Mouse (Mus musculus) liver, embryonic 14.5 days (tissue): ENCODE results near the gene Zfp574.

Source experiments
- CTCF ChIP-seq: IDR thresholded peaks from 2 replicates; pipeline ENCODE4 v1.5.1; 2016; ENCODE audit warnings: antibody characterized with exemption, low read depth, control low read depth
- EP300 ChIP-seq: IDR thresholded peaks from 2 replicates; pipeline ENCODE4 v1.6.1; 2016; ENCODE audit warnings: antibody characterized with exemption, low read depth

DNA sequence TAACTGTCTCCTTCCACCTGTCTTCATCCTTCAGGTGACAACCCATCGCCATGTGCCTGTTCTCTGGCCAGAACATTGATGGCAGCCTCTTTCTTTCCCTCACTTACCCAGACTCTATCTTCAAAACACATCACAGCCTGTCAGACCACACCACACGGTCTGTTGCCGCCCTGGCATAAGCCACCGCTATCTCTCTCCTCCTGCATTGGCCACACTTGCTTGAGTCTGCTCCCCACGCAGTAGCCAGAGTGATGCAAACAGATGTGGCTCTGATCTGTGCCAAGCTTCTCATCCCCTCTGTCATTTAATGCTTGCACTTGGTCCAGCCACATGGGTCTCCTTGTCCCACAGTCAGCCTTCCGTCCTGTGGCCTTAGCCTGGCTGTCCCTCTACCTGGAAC is 9.0 kb upstream of the Zfp574 start:
- TF ChIP-seq CTCF (no peak), EP300 (no peak)
